Mouse (Mus musculus) thymus, postnatal 36 days (tissue): ENCODE data around the gene Slc16a1.
A peak's percentile ranks its signal among the peaks of the same experiment; 100 is the strongest.

Source experiments
- DNase-seq, 2 experiments: peaks; one replicate each; pipeline ENCODE4 v3.0.0; 2022; ENCODE audit warnings: mixed read lengths in 2 of 2

Gene Slc16a1

DNA sequence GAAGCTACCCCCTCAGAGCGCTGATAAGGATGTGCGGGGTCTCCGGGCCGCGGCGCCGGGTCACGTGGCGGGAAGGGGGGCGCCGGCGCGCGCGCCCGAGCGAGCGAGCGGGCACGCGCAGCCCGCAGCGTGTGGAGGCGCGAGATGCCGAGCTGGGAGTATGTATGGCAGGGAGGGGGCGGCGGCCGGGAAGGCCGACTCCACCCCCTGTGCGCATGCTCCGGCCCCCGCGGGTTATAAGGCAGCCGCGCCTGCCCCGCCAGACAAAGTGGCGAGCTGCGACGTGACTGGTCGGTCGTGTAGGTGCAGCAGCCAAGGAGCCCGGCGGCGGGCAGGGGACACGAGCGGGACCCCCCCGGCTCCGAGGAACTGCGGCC lies at the start of gene Slc16a1:
Gene Slc16a1 (plus strand): TSS at position 266 of the 377 bp plus-strand sequence.
- DNase-seq, result peak; percentile 94 to 96

GRCm38 (mm10) chr3:104596451-104597134 lies 41.9 kb upstream of the Slc16a1 start:
- no peak for DNase-seq

DNA sequence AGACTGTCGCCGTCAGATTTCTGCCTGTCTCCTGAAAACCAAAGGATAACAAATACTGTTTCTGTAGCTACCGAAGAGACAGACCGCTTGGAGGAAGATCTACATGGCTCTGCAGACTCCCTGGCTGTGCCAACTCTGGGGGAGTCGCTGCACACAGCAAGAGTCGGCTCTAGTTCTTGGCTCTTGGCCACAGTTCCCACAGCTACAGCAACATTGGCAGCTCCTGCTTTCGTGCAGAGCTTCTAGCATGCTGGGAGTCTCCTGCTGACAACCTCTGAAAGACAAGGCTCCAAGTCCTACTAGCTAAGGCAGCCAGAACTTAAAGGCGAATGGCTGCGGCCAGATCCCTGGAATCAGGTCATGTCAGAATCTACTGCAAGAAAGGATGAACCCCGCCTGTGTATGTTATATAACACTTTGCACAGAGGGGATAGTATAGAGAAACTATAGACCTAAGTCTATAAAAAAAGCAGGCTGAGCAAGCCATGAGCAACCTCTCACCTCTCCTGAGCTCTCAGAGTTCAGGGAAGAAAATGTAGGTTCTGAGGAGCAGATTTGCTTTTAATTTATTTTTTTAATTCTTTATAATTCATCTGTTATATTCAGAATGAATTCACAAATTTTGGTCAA lies 41.2 kb upstream of the Slc16a1 start:
- DNase-seq, result no peak

DNA sequence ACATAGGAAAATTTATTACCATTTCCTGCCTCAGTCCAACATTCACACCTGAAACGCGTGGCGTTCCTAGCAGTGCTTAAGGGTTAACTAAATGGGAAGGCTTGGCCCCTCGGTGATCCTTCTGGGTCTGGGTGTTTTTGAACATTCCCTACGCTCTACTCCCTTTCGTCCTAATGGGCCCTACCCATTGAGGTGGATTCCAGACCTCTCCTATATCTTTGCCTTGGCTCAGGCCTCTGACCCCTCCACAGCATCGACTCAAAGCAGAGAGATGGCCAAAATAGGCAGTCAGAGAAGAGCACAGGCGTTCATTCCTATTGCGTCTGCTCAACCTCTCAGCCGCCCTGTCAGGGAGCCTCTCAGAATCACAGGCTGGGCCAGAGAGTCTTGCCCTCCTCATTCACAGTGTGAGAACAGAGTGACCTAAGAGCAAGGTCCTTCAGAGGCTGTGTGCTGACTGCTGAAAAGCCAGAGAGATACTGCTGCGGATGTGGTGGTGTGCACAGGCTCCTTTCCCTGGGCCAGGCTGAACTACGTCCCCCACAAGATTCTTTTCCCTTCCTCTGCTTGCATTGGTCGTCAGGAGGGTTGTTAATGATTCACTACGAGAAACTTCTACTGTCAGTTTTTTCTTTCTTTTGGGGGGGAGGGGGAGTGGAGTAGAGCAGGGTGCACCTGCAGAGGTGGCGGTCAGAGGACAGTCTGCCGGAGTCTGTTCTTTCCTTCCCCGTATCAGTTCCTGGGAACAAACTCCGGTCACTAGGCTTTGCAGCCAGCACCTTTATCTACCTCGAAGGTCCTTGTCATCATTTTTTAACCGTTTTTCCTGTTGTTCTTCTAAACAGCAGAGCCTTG lies 38.9 kb upstream of the Slc16a1 start:
- DNase-seq, result no peak

DNA sequence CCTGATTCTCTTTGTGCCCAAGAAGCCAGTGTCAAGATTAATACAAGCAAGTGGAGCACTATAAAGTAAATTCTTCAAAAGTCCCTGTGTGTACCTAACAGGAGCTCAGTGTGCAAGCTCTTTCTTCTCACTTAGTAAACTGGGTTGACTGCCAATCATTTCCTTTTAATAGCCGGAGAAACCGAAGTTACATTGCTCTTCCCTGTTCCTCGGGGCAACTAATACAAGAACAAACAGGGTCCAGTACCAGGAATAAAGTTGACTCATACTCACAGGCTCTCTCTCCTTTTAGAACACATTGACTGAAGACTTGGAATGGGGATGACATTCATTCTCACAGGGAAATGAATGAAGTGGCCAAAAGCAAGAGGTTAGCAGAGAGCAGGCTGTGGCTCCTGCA lies 37.8 kb upstream of the Slc16a1 start:
- no peak for DNase-seq

GRCm38 (mm10) chr3:104601680-104602079 lies 36.8 kb upstream of the Slc16a1 start:
- DNase-seq, result no peak

GRCm38 (mm10) chr3:104609690-104610380 lies 28.6 kb upstream of the Slc16a1 start:
- no peak for DNase-seq

GRCm38 (mm10) chr3:104610453-104611230 lies 27.8 kb upstream of the Slc16a1 start:
- no peak for DNase-seq

DNA sequence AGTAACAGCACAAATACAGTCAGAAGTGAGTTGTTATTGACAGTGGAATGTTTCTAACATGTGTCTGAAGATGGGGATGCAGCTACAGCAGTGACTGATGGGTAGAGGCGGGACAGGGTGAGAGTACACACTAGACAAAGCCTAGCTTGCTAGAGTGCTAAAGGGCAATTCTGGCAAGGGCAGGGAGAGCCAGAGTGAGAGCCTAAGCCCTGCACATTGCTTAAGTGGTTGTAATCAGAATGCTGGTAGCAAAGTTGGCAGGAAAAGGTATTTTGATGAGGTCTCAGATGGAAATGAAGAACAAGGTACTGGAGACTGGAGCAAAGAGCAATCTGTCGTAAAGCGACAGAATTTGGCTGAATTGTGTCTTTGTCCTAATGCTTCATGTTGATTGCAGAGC lies 26.5 kb upstream of the Slc16a1 start:
- no peak for DNase-seq

DNA sequence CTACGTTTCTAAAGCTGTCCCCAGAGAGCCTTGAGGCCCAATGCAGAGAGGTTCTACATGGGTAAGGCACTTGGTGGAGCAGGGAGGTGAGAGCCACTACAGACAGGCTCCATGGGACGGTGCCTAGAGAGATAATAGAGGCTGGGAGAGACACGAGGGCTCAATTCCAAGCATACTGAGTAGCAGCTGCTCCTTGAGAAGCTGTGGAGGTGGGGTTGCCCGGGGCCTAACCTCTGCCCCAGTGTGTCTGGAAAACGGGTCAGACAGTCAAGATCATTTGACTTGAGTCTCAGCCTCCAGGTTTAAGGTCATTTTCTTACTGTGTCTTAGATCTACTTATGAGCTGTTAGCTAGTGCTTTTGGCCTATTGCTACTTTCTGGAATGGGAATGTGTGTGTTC lies 25.4 kb upstream of the Slc16a1 start:
- no peak for DNase-seq

GRCm38 (mm10) chr3:104614081-104614480 lies 24.4 kb upstream of the Slc16a1 start:
- DNase-seq, result no peak

DNA sequence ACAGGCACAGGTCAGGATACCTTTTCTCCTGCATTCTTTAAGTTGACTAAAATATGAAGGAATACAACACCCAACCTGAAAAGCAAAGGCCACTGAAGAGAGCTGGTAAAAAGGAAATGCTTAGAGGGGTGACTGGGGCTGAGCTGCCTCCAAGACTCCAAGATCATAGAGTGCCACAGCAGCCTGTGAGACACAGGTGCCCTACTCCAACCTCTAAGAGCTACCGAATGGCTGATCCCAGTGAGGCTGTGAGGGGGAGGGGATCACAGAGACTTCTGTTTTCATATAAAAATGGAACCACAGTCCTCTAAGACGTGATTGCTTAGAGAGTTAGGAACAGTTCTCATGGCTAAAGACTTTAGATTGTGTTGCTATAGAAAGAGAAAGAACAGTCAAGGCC lies 23.3 kb upstream of the Slc16a1 start:
- peak; percentile 11 to 37 for DNase-seq

- DNase-seq, result peak; percentile 62 to 80
Measured at GRCm38 (mm10) chr3:104616155-104616554, 22.3 kb upstream of the Slc16a1 start.

GRCm38 (mm10) chr3:104621841-104622240 lies 16.6 kb upstream of the Slc16a1 start:
- no peak for DNase-seq

DNA sequence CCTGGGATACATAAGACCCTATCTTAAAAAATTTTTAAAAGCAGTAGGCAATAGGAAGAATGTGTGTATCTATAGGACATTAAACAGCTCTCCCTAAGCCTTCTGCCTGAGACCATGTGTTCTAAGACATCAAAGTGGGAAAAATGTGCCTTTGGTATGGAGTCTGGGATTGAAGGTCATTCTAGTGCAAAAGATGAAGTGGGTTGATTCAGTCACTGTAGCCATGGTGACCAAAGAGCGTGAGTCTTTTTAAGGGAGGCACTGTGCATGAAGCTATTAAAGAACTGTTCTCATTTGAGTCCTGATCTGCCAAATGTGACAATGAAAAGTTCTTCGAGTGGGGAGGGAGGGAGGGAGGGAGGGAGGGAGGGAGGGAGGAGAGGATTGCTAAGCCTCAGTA lies 8.7 kb upstream of the Slc16a1 start:
- DNase-seq, result no peak

DNA sequence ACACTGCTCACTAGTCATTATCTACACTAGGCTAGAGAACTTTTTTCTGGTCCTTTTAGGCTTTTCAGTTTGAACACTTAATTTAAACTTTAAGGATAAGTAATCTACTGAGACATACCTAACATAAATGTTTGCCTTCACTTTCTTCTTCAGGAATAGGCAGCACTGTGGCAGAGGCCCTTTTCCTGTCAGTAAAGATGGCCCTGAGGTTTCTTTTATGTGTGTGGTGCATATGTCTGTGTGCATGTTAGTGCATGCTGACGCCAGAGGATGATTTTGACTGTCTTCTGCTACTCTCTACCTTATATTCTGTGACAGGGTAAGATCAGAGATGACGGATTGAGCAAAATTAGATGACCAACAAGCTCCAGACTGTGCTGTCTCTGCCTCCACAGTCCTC lies 7.5 kb upstream of the Slc16a1 start:
- DNase-seq, result peak; percentile 24 to 39

DNA sequence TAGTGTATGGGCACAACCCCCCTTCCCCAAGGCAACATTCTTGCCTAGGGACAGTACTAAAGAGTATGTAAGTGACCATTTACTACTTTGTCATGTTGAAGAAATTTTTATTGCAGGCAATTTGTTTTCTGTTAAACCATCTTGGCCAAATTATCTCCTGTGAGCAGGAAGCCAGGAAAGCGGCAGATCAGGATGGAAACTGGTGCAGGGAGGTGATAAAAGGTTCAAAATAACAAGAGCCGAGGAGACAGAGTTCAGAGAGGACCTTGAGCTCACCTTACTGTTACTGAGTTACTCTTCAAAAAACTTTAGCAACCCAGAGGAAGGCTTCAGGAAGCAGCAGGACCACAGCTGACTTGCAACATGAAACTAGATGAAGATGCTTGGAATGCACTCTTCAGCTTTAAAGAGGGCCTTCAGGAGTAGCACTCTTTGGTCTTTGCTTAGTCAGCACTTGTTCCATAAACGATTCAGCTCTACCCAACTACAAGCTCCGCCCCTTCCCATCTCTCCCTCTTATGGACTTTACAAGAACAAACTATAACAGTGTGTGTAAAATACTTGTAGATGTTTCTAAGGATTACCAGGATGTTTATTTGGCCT lies 5.8 kb upstream of the Slc16a1 start:
- DNase-seq, result no peak

DNA sequence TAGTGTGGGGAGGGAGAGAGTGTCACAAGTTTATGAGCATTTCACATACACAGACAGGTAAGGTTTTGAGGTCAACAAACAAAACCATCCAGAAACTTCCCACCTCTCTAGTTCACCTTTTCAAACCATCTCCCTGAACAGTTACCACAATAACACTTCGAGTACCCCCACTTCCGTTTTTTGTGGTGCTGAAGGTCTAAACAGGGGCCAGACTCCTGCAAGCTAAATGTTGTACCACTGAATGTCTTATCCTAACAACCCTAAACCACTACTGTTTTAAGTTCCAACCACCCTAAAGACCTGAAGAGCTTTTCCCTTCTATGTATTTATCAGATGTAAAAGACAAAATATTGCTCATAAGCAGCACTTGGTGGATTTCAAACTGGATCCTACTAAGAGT lies 2.0 kb upstream of the Slc16a1 start:
- no peak for DNase-seq

GRCm38 (mm10) chr3:104637427-104638402 lies 753 bp upstream of the Slc16a1 start:
- DNase-seq, result no peak

GRCm38 (mm10) chr3:104638932-104639748 lies 672 bp downstream of the Slc16a1 start:
- peak; percentile 62 to 75 for DNase-seq
